Mouse (Mus musculus): Measurements from ENCODE around the gene 3110082J24Rik. TPM values are rescaled to one million over a fixed set of nuclear protein-coding genes. Genes with fewer than 3 reads are reported as not detected.

The 3110082J24Rik gene
- not detected in 2 replicates for total RNA-seq (2023)

DNA sequence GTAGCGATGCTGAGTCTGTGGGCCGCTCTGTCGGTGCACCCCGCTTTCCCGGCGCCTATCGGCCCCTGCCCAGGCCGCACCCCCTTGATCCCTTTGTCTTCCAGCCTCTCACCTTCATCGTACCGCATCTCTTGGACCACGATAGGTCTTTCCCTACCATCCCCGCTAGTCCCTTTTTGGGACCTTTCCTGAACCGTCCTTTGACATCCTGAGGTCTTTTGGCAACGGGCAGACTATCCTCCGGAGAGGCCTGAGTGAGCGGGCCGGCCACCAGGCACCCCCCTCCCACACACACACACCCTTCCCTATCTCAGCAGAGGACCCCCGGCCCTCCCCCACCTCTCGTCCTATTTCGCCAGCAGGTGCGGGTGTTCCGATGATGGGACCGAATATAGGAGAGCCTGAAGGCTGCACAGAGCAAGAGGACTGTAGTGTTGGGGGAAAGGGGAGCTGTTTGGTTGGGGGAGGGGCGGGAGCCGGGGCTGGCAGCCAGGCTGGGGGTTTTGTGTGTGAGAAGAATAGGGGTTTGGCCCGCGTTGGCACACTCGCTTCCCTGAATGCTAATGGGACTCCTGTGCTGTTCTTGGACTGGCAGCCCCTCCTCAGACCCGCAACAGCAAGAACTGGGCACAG, at the start of gene 3110082J24Rik:
Gene 3110082J24Rik, minus strand, starts transcription at position 419 of the 633 bp plus-strand sequence.

DNA sequence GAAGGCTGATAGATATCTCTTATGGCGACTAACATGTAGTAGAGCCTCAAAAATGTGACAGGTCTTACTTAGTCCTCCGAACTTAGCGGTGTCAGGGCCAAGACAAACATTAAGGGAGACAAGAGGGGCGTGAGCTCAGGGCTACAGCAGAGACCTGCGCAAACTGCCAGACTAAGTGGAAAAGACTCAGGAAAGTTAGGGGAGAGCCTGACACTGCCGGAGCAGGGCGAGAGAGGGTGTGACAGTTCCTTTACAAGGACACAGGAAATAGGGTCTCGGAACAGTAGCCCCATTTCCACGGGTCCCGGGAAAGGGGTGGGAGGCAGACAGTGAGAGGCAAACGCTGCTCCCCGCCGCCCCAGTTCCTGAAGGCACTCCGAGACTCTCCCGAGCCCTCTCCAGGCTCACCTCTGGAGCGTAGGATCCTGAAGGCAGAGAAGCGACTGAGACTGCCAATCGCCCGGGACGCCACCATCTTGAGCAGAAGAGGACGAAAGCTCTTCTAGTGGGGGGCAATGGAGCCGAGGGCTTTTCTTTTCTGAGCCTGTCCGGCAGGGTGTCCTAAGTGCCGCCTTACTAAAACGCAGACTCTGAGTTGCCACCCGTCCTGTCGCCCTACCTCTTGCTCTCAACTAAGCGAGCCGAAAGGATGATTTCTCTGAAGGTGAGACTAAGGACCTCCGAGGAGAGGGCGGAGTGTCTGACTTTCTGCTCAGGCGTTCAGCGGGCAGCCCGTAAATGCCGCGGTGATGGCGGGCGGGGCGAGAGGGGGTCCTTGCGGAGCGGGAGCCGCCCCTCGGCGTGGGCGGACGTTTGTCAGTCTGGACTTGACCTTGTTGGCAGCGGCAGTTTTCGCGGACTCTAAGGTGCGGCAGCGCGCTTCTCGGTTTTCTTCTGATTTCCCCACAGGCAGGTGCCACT, 48.8 kb upstream of the 3110082J24Rik start, which contains the start of the genes Hadha and Hadhb:
Gene Hadha, minus strand, starts transcription at position 689 of the 921 bp plus-strand sequence.
Gene Hadhb, plus strand, starts transcription at position 775 of the 921 bp plus-strand sequence.

DNA sequence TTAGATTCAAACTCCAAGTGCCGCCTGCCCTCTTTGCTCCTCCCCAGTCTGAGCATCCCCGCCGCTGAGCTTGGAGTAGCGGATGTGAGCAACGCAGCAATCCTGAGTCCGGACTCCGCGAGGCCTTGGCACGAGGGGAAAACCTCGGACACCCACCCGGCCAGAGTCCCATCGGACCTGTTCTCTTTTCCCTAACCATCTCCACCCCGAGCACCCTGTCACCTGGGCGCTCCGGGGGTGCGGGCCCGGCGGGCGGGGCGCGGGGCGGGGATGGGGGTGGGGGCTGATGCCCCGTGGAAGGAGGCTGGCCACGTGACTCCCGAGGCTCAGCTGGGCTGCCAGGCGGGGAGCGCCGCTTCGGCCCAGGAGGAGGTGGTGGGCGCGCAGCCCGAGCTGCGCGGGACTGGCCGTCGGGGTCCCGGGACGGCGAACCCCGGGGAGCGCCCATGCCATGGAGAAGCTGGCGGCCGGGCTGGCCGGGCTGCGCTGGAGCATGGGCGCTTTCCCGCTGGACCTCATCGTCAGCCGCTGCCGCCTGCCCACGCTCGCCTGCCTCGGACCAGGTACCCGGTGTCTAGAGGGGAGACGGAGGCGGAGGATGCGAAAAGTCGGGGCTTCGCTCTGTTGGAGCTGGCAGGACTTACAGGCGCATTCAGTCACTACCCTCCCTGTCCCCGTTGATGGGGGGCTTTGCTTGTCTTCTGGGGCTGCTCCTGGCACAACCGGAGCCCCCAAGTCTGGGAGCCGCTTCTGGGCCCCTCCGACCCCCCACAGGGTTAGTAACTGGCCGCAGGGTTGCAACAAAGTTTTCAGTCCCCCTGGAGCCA, 832 bp downstream of the 3110082J24Rik start, which contains the start of gene Garem2:
Gene Garem2, plus strand, starts transcription at position 321 of the 827 bp plus-strand sequence.

DNA sequence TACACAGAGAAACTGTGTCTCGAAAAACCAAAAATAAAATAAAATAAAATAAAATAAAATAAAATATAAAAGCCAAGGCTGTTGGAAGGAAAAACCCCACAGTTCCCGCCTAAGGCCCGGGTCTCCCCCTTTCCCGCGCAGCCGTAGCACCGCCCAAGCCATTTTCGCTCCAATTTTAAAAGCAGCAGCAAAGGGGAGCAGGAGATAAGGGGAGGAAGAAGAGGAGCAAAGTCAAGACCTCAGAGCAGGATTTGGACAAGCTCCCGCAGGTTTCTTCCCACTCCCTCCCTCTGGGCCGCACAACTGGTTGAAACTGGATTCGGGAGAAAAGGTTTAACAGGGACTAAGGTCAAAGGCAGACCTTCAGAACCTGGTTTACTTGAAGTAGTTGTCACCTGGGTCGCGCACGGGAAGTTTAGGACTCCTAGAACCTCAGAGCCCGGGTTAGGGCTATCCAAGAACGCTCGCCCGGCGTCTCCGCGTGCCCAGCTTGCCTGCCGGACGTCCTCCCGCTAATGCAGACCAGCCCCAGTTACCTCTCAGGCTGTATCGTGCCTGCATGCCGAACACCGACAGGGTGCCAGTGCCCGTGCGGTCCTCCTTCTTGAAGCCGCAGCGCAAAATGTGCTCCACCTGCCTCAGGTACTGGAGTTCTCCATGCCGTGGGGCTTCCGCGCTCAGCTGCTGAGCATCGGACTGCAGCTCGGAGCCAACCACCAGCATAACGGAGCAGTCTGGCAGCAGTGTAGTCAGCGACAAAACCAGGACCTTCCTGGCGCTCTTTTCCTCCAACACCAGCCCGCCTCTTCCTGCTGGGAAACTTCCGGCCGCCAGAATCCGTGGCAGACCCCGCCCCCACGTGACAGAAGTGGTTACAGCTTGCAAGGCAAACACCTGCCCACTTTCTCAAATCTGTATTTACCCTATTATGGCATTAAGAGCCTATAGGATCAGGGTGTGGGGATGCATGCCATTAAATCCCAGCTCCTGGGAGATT, 32.8 kb downstream of the 3110082J24Rik start, which contains the start of gene Tyms:
Gene Tyms, minus strand, starts transcription at position 793 of the 997 bp plus-strand sequence.

Other genes starting within 250 kb of the 3110082J24Rik start
- gene Il6, start 93.0 kb downstream of the 3110082J24Rik start, total RNA-seq (2023): 3.9 and 5.6 TPM in 2 replicates
- 55.8 and 62.4 TPM in 2 replicates for gene Tyms, start 32.5 kb downstream of the 3110082J24Rik start, total RNA-seq (2023)
- gene Garem2, start 925 bp downstream of the 3110082J24Rik start, total RNA-seq (2023): not detected in 2 replicates
- 69.2 and 73.4 TPM in 2 replicates for gene Hadha, start 49.1 kb upstream of the 3110082J24Rik start, total RNA-seq (2023)
- 54.5 and 74.3 TPM in 2 replicates for gene Hadhb, start 49.2 kb upstream of the 3110082J24Rik start, total RNA-seq (2023)
- not detected in 2 replicates for gene Adgrf3, start 99.6 kb upstream of the 3110082J24Rik start, total RNA-seq (2023)
- gene Selenoi, start 126.5 kb upstream of the 3110082J24Rik start, total RNA-seq (2023): 9.3 and 9.7 TPM in 2 replicates
- gene Drc1, start 175.3 kb upstream of the 3110082J24Rik start, total RNA-seq (2023): not detected in 2 replicates